Mouse (Mus musculus) limb, embryonic 11.5 days (tissue): ENCODE data around the gene Slamf9. TPM values are rescaled to one million over a fixed set of nuclear protein-coding genes. Genes with fewer than 3 reads are reported as not detected.
A peak's percentile ranks its signal among the peaks of the same experiment; 100 is the strongest.

ENCODE experiments used
- ATAC-seq: fragments of 200-750 bp; cut with Nextera tagmentation; 2 replicates; pipeline ENCODE4 v1.8.0; 2017; ENCODE audit warnings: low read depth; ENCODE audit not compliant: insufficient number of reproducible peaks, low FRiP score, low TSS enrichment
- DNase-seq: peaks from one replicate; pipeline ENCODE4 v3.0.0-alpha.2; 2015; ENCODE audit warnings: low spot score
- H3K27ac ChIP-seq: fragments of 300-500 bp; sonication (generic); replicated peaks from 2 replicates; pipeline ENCODE4 v1.5.1; 2014; ENCODE audit warnings: low read depth, mild to moderate bottlenecking, low read length
- H3K27me3 ChIP-seq: fragments of 300-500 bp; sonication (generic); 2 replicates; pipeline ENCODE4 v1.6.1; 2014; ENCODE audit warnings: mild to moderate bottlenecking, low read length, mixed read lengths; ENCODE audit not compliant: control insufficient read depth, insufficient read depth
- H3K36me3 ChIP-seq: fragments of 300-500 bp; sonication (generic); 2 replicates; pipeline ENCODE4 v1.6.1; 2014; ENCODE audit warnings: mild to moderate bottlenecking, low read length, moderate library complexity, mixed read lengths; ENCODE audit not compliant: control insufficient read depth, insufficient read depth
- H3K4me1 ChIP-seq: fragments of 300-500 bp; sonication (generic); 2 replicates; pipeline ENCODE4 v1.6.1; 2014; ENCODE audit warnings: low read length, mixed read lengths; ENCODE audit not compliant: control insufficient read depth, insufficient read depth
- H3K4me2 ChIP-seq: fragments of 300-500 bp; sonication (generic); 2 replicates; pipeline ENCODE4 v1.6.1; 2014; ENCODE audit warnings: low read depth, mild to moderate bottlenecking, moderate library complexity; ENCODE audit not compliant: severe bottlenecking
- H3K4me3 ChIP-seq: fragments of 300-500 bp; sonication (generic); 2 replicates; pipeline ENCODE4 v1.5.1; 2014; ENCODE audit warnings: low read depth, low read length
- H3K9ac ChIP-seq: fragments of 300-500 bp; sonication (generic); 2 replicates; pipeline ENCODE4 v1.6.1; 2014; ENCODE audit warnings: mild to moderate bottlenecking, low read length
- H3K9me3 ChIP-seq: fragments of 300-500 bp; sonication (generic); 2 replicates; pipeline ENCODE4 v1.6.1; 2016; ENCODE audit warnings: low read length; ENCODE audit not compliant: control insufficient read depth
- WGBS: fragments of 180-500 bp; shearing (Covaris S2); extraction: QIAGEN DNeasy Blood & Tissue Kit; methylation state at CpG from one replicate; pipeline ENCODE4 v1.1.7; 2014; 5-methylcytosine and 5-hydroxymethylcytosine counted together
- polyA plus RNA-seq: library from polyadenylated mRNA; unstranded; fragments of >200 nt; fragmentation: Nextera tagmentation; extraction: Ambion mirVana; gene quantifications from 2 replicates; pipeline ENCODE4 v1.2.1, GENCODE M21; 2014

Gene Slamf9
- polyA plus RNA-seq, 1 experiment from 2014 or later: 0.25 TPM

GRCm38 (mm10) chr1:172469373-172469772 is 5.8 kb upstream of the Slamf9 start:
- DNase-seq (no peak), ATAC-seq (no peak)
- H3K4me1 ChIP-seq: no peaks in the 10 kb centered on the region
- no peak overlapping the region for H3K27ac ChIP-seq
- no peaks in the 10 kb centered on the region for H3K36me3 ChIP-seq
- H3K4me3 ChIP-seq: no peak overlapping the region
- H3K27me3 ChIP-seq: no peaks in the 10 kb centered on the region
- H3K4me2 ChIP-seq: no peak overlapping the region
- no peaks in the 10 kb centered on the region for H3K9me3 ChIP-seq
- 85% methylated on average over 5 of the region's 5 CpGs for WGBS
- H3K9ac ChIP-seq: no peak overlapping the region

- no peaks in the 10 kb centered on the region for H3K9me3 ChIP-seq
- no peak for ATAC-seq
- no peaks in the 10 kb centered on the region for H3K4me1 ChIP-seq
- no peak overlapping the region for H3K9ac ChIP-seq
- H3K4me3 ChIP-seq: no peak overlapping the region
- H3K27ac ChIP-seq: no peak overlapping the region
- 75% methylated on average over 8 of the region's 8 CpGs for WGBS
- H3K36me3 ChIP-seq: no peaks in the 10 kb centered on the region
- H3K27me3 ChIP-seq: no peaks in the 10 kb centered on the region
- DNase-seq: no peak
- no peak overlapping the region for H3K4me2 ChIP-seq
Observed at GRCm38 (mm10) chr1:172469810-172470448, 5.2 kb upstream of the Slamf9 start.

GRCm38 (mm10) chr1:172472909-172473308 is 2.2 kb upstream of the Slamf9 start:
- Histone ChIP-seq H3K9me3 (no peaks in the 10 kb centered on the region), H3K27ac (no peak overlapping the region), H3K9ac (no peak overlapping the region), H3K4me1 (no peaks in the 10 kb centered on the region), H3K4me3 (no peak overlapping the region), H3K4me2 (no peak overlapping the region), H3K36me3 (no peaks in the 10 kb centered on the region), H3K27me3 (no peaks in the 10 kb centered on the region)
- ATAC-seq: no peak
- no peak for DNase-seq

- WGBS: 89% methylated on average over 3 of the region's 3 CpGs
Observed at GRCm38 (mm10) chr1:172474196-172474595, 962 bp upstream of the Slamf9 start.

GRCm38 (mm10) chr1:172478020-172478419 is 2.9 kb downstream of the Slamf9 start:
- ATAC-seq (no peak), DNase-seq (no peak)
- no peak overlapping the region for H3K4me2 ChIP-seq

More at GRCm38 (mm10) chr1:172474196-172474595, 962 bp upstream of the Slamf9 start:
- DNase-seq: no peak
- Histone ChIP-seq H3K9me3 (no peaks in the 10 kb centered on the region), H3K9ac (no peak overlapping the region), H3K36me3 (no peaks in the 10 kb centered on the region), H3K4me2 (no peak overlapping the region), H3K27me3 (no peaks in the 10 kb centered on the region), H3K27ac (no peak overlapping the region), H3K4me1 (no peaks in the 10 kb centered on the region), H3K4me3 (no peak overlapping the region)
- ATAC-seq: no peak

GRCm38 (mm10) chr1:172480376-172480775 is 5.2 kb downstream of the Slamf9 start:
- WGBS: 91% methylated on average over 4 of the region's 4 CpGs
- no peak for ATAC-seq
- no peak overlapping the region for H3K9ac ChIP-seq

More at GRCm38 (mm10) chr1:172478020-172478419, 2.9 kb downstream of the Slamf9 start:
- H3K4me1 ChIP-seq: peaks cover 3% of the 10 kb centered on the region
- H3K27me3 ChIP-seq: no peaks in the 10 kb centered on the region
- H3K9ac ChIP-seq: no peak overlapping the region
- H3K27ac ChIP-seq: no peak overlapping the region
- H3K4me3 ChIP-seq: no peak overlapping the region
- WGBS: 75% methylated on average over 5 of the region's 5 CpGs
- no peaks in the 10 kb centered on the region for H3K9me3 ChIP-seq
- no peaks in the 10 kb centered on the region for H3K36me3 ChIP-seq

GRCm38 (mm10) chr1:172481111-172481510 is 6.0 kb downstream of the Slamf9 start:
- H3K9ac ChIP-seq: peak overlapping the region; percentile 65; the same call in 1 of the 2 replicates
- H3K27ac ChIP-seq: no peak overlapping the region
- no peaks in the 10 kb centered on the region for H3K9me3 ChIP-seq

More at GRCm38 (mm10) chr1:172480376-172480775, 5.2 kb downstream of the Slamf9 start:
- Histone ChIP-seq H3K4me3 (no peak overlapping the region), H3K27ac (no peak overlapping the region), H3K4me2 (no peak overlapping the region), H3K4me1 (peaks cover 25% of the 10 kb centered on the region), H3K36me3 (no peaks in the 10 kb centered on the region), H3K27me3 (no peaks in the 10 kb centered on the region), H3K9me3 (no peaks in the 10 kb centered on the region)
- no peak for DNase-seq

GRCm38 (mm10) chr1:172481540-172482280 is 6.6 kb downstream of the Slamf9 start, which contains the start of gene Igsf9:
Gene Igsf9 (plus strand): TSS chr1:172481788.
- Histone ChIP-seq H3K27me3 (no peaks in the 10 kb centered on the region), H3K4me1 (peaks cover 38% of the 10 kb centered on the region), H3K4me3 (peak within 1 kb of the TSS; percentile 68), H3K9me3 (no peaks in the 10 kb centered on the region), H3K36me3 (no peaks in the 10 kb centered on the region), H3K27ac (0 out of 2 replicates have a peak within 1 kb of the TSS, but pooled peaks have one; percentile 8), H3K9ac (peak within 1 kb of the TSS; percentile 65), H3K4me2 (peak within 1 kb of the TSS; percentile 79)
- peak; percentile 98 for DNase-seq
- ATAC-seq: peak; percentile 97
- WGBS: under 1% methylated on average over 38 of the region's 38 CpGs

More at GRCm38 (mm10) chr1:172481111-172481510, 6.0 kb downstream of the Slamf9 start:
- Histone ChIP-seq H3K4me3 (peak overlapping the region; percentile 68; the same call in 1 of the 2 replicates), H3K4me1 (peaks cover 32% of the 10 kb centered on the region), H3K27me3 (no peaks in the 10 kb centered on the region), H3K4me2 (peak overlapping the region; percentile 79), H3K36me3 (no peaks in the 10 kb centered on the region)
- no peak for ATAC-seq
- WGBS: 18% methylated on average over 13 of the region's 13 CpGs
- peak; percentile 36 for DNase-seq
